Mouse (Mus musculus) c-Kit-positive CD71-positive TER-119-negative erythroid progenitor cells, embryonic 14.5 days (primary cell): ENCODE data around the gene Gse1.
"Not testable (repeated sequence)": the region's sequence is repeated elsewhere in the genome, so short reads cannot be mapped to it uniquely, and the experiment has no call there.

Experiments
- DNase-seq: peaks from one replicate; pipeline ENCODE4 v3.0.0-alpha.2; 2013; ENCODE audit warnings: low read depth

Gene Gse1

GRCm38 (mm10) chr8:120324555-120324954 lies 96.3 kb downstream of the Gse1 start:
- DNase-seq: no peak

- no peak for DNase-seq
Observed at GRCm38 (mm10) chr8:120325172-120325767, 97.0 kb downstream of the Gse1 start.

- DNase-seq: no peak
Observed at GRCm38 (mm10) chr8:120327131-120327554, 98.9 kb downstream of the Gse1 start.

GRCm38 (mm10) chr8:120328361-120329022 lies 100.2 kb downstream of the Gse1 start:
- no peak for DNase-seq

- no peak for DNase-seq
Observed at GRCm38 (mm10) chr8:120329030-120329748, 100.9 kb downstream of the Gse1 start.

GRCm38 (mm10) chr8:120331027-120331426 lies 102.8 kb downstream of the Gse1 start:
- DNase-seq: no peak

- DNase-seq: no peak
Observed at GRCm38 (mm10) chr8:120332379-120333229, 104.3 kb downstream of the Gse1 start.

- DNase-seq: no peak
Observed at GRCm38 (mm10) chr8:120333681-120334080, 105.4 kb downstream of the Gse1 start.

- DNase-seq: not testable (repeated sequence)
Observed at GRCm38 (mm10) chr8:120334261-120334660, 106.0 kb downstream of the Gse1 start.

- DNase-seq: no peak
Observed at GRCm38 (mm10) chr8:120334878-120335261, 106.6 kb downstream of the Gse1 start.

GRCm38 (mm10) chr8:120335262-120336086 lies 107.2 kb downstream of the Gse1 start:
- no peak for DNase-seq

GRCm38 (mm10) chr8:120336087-120336380 lies 107.8 kb downstream of the Gse1 start:
- DNase-seq: no peak

- DNase-seq: no peak
Observed at GRCm38 (mm10) chr8:120336909-120337555, 108.8 kb downstream of the Gse1 start.

- no peak for DNase-seq
Observed at GRCm38 (mm10) chr8:120337627-120338026, 109.4 kb downstream of the Gse1 start.

GRCm38 (mm10) chr8:120338678-120339077 lies 110.4 kb downstream of the Gse1 start:
- DNase-seq: no peak

GRCm38 (mm10) chr8:120339743-120340142 lies 111.5 kb downstream of the Gse1 start:
- DNase-seq: no peak

GRCm38 (mm10) chr8:120341124-120341523 lies 112.9 kb downstream of the Gse1 start:
- DNase-seq: no peak

GRCm38 (mm10) chr8:120342847-120343548 lies 114.7 kb downstream of the Gse1 start:
- DNase-seq: no peak

- DNase-seq: no peak
Observed at GRCm38 (mm10) chr8:120343582-120343981, 115.3 kb downstream of the Gse1 start.

GRCm38 (mm10) chr8:120344166-120344565 lies 115.9 kb downstream of the Gse1 start:
- no peak for DNase-seq
